Mouse (Mus musculus): ENCODE results near the gene Gm2a.
A peak's percentile ranks its signal among the peaks of the same experiment; 100 is the strongest.

Gm2a gene

DNA sequence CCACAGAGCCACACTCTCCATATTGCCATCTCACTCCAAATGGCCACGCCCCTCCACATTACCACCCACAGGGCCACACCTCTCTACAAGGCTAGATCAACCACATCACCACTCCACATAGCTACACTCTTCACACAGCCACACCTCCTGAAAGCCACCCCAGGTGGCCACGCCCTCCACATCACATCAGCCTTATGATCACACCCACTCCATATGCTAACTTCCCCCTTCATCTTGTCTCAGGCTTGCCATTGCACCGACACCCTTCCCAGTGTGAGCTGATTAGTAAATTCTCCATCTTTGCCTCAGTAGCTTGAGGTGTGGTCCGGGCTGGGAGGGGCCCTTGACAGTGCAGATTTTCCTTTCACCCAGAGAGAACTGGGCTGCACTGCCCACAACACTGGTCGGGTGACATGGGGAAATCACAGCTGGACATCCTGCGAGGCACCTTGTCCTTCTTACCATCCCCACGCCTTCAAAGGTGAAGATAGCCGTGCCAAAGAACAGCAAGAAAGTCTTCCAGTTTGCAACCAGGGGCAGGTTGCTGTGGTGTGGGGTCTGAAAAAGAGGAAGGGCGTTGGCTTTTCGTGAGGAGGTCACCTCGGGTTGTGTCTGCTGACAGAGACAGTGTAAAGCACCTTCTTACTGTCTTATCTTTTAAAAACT is 33.3 kb downstream of the Gm2a start:
- peak; percentile 41 for DNase-seq (ENCODE audit: low spot score)

DNA sequence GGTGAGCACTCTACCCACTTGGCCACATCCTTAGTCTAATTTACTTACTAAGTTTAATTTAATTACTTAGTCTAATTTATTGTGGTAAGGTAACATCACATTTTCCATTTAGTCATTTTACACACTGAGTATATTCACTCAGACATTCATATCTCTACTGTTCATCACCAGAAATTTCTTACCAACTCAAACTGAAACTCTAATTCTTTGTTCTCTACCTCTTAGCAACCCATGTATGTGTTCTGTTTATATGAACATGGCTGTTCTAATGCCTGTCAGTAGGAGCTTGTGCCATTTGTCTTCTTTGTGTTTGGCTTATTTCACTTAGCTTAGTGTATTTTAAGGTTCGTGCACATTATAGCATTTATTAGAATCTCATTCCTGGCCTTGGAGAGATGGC is 34.0 kb downstream of the Gm2a start:
- DNase-seq (ENCODE audit: low spot score): no peak

DNA sequence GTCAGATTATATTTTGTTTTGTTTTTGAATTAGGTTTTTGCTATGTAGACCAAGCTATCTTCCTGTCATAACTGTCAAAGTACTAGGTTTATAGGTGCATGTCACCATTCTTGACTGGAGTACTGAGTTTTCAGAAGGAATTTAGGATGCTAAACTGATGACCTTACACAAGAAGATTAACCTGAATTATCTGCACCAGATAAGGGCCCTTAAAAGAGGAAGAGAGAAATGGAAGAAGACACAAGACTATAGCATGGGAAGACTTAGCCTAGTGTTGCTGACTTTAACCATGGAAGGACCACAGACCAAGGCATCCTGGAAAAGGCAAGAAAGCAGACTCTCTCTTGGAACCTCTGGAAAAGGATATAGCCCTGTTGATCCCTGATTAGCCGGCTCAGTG is 35.3 kb downstream of the Gm2a start:
- DNase-seq (ENCODE audit: low spot score): no peak

DNA sequence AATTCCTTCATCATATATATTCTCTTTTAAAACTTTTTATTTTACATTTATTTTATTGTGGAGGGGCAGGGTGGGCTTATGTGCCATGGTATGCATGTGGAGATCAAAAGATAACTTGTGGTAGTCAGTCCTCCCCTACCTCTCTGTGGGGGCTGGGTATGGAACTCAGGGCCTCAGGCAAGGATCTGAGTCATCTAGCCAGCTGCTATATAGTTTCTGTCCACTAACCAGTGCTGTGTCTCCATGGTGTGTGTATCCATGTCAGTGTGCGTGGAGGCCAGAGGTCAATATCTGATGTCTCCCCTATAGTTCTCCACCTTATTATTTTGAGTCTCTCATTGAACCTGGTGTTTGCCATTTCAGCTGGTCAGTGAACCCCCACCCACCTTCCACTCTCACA is 36.5 kb downstream of the Gm2a start:
- no peak for DNase-seq (ENCODE audit: low spot score)

DNA sequence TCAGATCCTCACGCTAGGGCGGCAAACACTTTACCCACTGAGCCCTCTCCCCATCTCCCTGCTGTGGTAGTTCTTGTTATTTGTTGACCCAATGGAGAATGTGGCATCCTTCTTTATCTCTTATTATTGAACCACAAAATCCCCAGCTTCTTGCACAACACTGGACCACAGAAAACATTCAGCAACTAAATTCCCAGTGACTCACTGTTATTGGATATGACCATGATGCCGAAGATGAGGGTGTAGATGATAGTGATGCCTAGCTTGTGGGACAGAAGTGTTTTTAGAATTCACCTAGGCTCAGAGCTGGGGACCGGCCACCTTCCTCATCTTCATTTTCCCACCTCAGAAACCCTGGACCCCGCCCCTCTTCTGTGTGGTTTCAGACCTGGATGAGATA is 37.0 kb downstream of the Gm2a start:
- DNase-seq (ENCODE audit: low spot score): no peak

DNA sequence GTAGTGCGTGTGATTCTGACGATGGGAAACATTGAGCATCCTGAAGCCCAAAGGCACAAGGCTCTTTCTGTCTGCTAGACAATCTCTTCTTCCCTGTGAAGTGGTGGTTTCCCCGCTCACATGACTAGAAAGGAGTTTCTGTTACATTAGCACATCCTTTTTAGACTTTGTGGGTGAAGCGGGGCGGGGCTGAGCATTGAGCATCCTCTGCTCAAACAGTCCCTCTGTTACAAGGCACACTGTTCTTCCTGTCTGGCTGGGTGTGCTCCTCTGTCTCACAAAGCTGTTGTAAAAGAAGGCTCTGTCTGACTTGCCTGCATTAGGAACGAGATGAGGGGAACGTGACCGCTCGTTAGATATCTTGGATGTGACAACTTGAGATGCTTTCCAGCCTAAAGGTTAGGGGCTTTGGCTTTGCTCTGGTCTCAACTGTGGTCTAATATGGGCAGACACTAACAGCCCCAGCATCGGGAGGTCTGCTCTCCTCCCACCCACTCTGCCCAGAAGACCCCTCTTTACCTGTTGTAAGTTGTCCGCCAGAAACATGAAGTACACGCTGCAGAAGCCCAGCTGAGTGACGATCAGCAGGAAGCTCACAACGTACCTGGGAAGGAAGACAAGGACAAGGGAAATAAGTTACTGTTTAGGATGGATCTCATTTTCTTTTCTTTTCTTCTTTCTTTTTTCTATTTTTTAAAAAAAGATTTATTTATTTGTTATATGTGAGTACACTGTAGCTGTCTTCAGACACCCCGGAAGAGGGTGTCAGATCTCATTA is 39.0 kb downstream of the Gm2a start:
- peak; percentile 74 for DNase-seq (ENCODE audit: low spot score)

DNA sequence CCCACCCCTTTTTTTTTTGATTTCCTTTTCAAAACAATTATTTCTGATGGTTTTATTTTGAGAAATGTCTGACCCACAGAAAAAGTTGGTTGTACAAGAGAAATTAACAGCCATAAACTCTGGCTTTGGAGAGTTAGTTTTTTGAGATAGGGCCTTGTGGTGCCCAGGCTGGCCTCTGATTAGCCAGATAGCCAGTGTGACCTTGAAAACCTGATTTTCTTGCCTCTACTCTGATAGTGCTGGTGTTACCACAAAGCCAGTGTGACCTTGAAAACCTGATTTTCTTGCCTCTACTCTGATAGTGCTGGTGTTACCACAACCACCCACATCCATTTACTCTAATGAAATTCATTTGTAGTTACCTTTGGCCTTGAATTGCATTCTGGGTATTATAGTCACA is 39.7 kb downstream of the Gm2a start:
- no peak for DNase-seq (ENCODE audit: low spot score)

DNA sequence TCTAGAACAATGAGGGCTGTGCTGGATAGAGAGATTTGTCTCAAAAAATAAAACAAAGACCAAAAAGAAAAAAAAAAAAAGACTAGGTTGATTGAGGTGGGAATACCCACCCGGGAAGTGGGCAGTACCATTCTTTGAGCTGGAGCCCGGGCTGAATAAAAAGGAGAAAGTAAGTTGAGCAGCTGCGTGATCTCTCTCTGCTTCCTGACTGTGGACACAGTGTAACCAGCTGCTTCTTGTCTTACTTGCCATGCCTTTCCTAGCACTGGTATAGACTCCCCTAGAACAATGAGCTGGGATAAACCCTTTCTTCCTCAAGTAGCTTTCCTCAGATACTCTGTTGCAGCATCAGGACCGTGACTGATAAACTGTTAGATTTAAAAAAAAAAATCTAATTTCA is 43.6 kb downstream of the Gm2a start:
- DNase-seq (ENCODE audit: low spot score): no peak

DNA sequence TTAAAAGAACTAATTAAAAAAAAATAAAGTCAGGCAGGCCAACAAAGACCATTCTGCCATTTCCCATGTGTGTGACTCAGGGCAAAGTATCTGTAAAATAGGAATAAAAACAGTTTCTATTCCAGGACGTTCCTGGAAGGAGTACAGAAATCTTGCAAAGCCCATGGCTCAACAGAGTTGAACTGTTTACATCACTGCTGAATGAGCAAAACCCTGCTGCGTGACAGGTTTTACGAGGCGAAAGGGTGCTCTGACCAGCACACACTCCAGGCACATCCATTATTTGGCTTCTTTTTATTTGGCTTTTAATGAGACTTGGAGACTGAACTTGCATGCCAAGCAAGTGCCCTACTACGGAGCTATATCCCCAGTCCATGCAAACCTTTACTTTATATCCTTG is 46.1 kb downstream of the Gm2a start:
- DNase-seq (ENCODE audit: low spot score): no peak

DNA sequence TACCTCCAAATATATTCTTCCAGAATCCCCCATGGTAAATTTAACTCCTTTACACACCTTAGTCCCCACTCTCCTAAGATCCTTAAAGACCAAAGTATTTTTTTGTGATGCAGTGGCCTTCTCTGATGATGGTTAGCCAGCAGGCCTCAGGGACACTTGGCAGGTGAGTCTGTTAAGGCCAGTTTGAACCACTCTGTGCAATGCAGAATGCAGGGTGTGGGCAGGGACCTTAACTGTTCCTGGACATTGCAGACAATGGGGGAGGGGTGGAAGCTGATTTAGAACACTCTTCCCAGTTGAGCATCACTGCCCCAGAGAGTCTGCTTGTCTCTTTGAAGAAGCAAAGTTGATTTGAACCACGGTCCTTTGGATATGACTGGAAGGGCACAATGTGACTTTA is 48.9 kb downstream of the Gm2a start:
- DNase-seq (ENCODE audit: low spot score): no peak

DNA sequence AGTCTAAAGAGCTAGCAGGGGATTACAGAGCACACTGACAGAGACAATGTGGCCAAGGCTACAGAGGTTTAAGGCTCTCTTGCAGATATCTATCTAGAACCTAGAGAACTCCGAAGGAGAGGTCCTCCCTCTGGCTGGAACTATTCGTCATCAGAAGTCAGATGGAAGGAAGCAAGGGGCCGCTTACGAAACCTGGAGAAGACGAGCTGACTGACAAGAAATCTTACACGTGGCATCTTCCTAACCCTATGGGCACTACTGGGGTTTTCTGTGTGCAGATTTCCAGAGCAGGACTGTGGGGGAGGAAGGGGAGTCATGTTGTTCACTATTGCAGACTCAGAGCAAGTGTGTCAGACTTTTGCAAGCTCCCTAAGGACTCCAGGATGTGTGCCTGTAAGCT is 49.5 kb downstream of the Gm2a start:
- DNase-seq (ENCODE audit: low spot score): peak; percentile 23

DNA sequence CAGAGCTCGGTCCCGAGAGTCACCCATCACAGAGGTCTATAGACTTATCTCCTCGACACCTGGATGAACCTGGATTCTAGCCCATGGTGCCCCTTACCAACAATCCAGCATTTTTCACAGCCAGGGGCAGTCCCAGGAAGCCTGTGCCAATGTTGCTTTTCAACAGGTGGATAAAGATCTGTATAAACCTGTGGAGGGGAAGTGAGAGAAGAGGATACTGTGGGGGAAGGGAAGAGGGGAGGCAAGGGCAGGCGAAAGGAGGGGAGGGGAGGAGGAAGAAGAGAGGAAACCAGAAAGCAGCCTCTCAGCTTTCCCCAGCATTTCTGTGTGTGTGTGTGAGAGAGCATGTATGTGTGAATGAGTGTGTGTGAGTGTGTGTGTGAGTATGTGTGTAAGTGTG is 50.5 kb downstream of the Gm2a start:
- no peak for DNase-seq (ENCODE audit: low spot score)

DNA sequence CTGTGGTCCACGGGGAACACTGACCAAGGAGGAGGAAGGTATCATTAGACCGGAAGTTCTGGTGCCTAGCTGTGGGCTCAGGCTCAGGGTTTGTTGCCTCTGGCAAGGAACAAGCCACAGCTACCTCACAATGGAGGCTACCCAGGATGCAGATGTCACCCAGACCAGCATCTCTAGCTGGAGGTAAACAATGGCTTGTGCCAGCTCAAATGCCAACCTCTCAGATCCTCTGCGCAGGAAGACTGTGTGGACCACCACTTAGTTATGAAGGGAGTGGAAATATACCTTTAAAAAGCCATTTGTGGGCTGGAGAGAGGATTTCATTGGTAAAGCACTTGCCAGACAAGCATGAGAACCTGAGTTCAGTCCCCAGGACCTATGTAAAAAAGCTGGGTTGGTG is 53.7 kb downstream of the Gm2a start, which contains the start of gene Slc36a3:
TSS of gene Slc36a3 (minus strand) at position 101 of the 400 bp plus-strand sequence.
- DNase-seq (ENCODE audit: low spot score): no peak

DNA sequence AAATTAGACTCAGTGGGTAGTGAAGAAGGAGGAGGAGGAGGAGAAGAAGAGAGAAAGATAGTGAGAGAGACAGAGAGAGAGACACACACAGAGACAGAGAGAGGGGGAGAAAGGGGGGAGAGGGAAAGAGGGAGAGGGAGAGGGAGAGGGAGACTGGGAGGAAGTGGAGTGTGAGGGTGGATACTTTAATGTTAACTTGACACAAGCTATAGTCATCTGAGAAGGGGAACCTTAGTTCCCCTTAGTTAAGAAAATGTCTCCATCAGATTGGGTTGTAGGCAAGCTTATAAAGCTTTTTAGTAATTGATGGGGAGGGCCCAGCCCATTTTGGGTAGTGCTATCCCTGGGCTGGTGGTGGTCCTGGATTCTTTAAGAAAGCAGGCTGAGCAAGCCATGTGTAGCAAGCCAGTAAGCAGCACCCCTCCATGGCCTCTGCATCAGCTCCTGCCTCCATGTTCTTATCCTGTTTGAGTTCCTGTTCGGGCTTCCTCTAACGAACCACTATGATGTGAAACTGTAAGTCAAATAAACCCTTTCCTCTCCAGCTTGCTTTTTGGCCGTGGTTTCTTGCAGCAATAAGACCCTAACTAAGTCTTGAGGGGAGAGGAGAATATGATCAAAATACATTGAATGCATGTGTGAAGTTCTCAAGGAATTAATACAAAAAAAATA is 56.6 kb downstream of the Gm2a start:
- DNase-seq (ENCODE audit: low spot score): no peak

DNA sequence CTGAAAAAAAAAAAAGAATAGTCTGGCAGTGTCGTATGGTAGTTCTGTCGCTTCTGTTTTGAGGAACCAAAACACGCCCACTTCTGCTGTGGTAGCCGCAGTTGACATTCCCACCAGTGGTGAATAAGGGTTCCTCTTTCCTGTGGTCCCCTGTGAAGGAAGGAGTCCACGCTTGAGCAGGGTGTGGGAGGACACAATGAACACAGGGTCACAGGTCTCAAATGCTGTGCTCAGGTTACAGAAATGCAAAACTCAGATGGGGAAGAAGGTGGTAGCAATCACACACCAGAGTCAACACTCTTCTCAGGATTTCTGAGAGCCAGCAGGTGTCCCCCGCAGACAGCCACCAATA is 57.1 kb downstream of the Gm2a start:
- peak; percentile 73 for DNase-seq (ENCODE audit: low spot score)

DNA sequence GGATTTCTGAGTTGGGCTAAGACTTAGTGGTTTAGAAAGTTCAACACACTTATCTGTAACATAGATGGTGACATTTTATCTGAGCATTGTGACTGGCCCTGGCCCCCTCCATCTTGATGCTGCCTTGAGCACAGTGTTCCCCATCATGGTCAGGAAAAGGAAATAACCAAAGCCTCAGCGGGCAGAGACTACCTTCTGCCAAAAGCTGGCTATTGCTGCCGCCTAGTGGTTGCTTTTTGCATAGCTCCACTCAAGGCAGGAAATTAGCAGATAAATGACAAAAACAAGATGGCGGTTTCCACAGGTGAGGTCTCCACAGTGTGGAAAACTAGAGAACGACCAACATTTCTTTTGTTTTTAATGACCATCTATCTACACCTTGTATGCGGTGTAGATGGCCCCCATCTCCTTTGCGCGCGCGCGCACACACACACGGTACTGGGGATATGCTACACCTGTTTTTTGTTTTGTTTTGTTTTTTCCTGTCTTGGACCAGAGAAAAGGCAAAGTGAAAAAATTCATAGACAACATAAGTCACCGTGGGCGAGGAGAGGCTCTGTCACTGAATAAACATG is 61.0 kb downstream of the Gm2a start:
- peak; percentile 85 for DNase-seq (ENCODE audit: low spot score)
